Mouse (Mus musculus) monocyte, adult 2 months (primary cell): ENCODE data around the gene BC117090.
"Not testable (repeated sequence)": the region's sequence is repeated elsewhere in the genome, so short reads cannot be mapped to it uniquely, and the experiment has no call there.

ENCODE experiments used
- DNase-seq, 2 experiments: peaks; one replicate each; pipeline ENCODE4 v3.0.0; 2022; ENCODE audit warnings: low spot score in 2 of 2, low read depth in 1 of 2

BC117090 gene

GRCm38 (mm10) chr16:36334232-36334631, at the start of gene BC117090:
Gene BC117090 (minus strand): TSS chr16:36334332.
- DNase-seq = no peak

GRCm38 (mm10) chr16:36367648-36368047, 33.5 kb upstream of the BC117090 start, which contains the start of gene BC100530:
Gene BC100530 (minus strand): TSS chr16:36367748.
- not testable (repeated sequence) for DNase-seq

- DNase-seq = no peak
These were observed 3.0 kb upstream of the BC117090 start for GRCm38 (mm10) chr16:36337171-36337570.

GRCm38 (mm10) chr16:36319286-36319685, 14.8 kb downstream of the BC117090 start:
- no peak for DNase-seq

- DNase-seq = not testable (repeated sequence)
These were observed 18.0 kb downstream of the BC117090 start for GRCm38 (mm10) chr16:36316111-36316510.

GRCm38 (mm10) chr16:36307631-36308030, 26.5 kb downstream of the BC117090 start:
- no peak for DNase-seq

- DNase-seq = no peak
These were observed 45.0 kb downstream of the BC117090 start for GRCm38 (mm10) chr16:36289140-36289539.

GRCm38 (mm10) chr16:36276796-36277195, 57.3 kb downstream of the BC117090 start, which contains the start of gene Stfa1:
Gene Stfa1 (plus strand): TSS chr16:36276951.
- DNase-seq = not testable (repeated sequence)
